Mouse (Mus musculus) lung, adult 2 months (tissue): ENCODE results near the gene Nfasc.

Experiments
- CTCF ChIP-seq: fragments of 200-500 bp; IDR thresholded peaks from 2 replicates; pipeline ENCODE4 v1.5.1; 2011; ENCODE audit warnings: mild to moderate bottlenecking, low read length, control low read depth; ENCODE audit not compliant: insufficient read depth
- POLR2A ChIP-seq: fragments of 200-500 bp; IDR thresholded peaks from 2 replicates; pipeline ENCODE4 v1.6.1; 2011; ENCODE audit warnings: low read depth, mild to moderate bottlenecking, control low read depth, low read length, borderline replicate concordance; ENCODE audit errors: extremely low read depth

DNA sequence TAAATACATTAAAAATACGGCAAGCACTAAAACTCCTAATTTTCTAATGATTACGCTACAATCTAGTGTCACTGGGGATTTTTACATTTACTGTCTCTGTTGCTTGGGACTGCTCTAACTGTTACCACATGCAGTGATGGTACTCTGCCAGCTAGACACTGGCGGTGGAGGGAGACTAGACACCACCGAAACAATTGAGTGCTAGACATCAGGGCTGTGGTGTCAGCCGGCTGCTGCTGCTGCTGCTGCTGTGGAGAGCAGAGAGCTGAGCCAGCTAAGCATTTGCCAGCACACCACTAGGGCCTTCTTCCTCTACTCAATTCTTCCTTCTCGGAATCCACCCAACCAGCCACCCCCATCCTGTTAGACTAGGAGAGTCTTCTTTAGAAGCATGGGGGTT, 17.8 kb upstream of the Nfasc start:
- TF ChIP-seq CTCF (no peak), POLR2A (no peak)
